Mouse (Mus musculus) erythroblast, embryonic 14.5 days (primary cell): ENCODE measurements at regions not wholly inside any gene's neighbourhood (a gene's known extent, or its start where the extent isn't known, plus 50 kb on each side); places are given as distances from the start of the nearest gene placed in this dataset.

Experiments
- GATA1 ChIP-seq: IDR thresholded peaks from 2 replicates; pipeline ENCODE4 v1.6.1; 2012; ENCODE audit warnings: low read length, inconsistent platforms, mixed read lengths
- TAL1 ChIP-seq: IDR thresholded peaks from 3 replicates; pipeline ENCODE4 v1.6.1; 2012; ENCODE audit warnings: low read length, inconsistent platforms, mixed read lengths

DNA sequence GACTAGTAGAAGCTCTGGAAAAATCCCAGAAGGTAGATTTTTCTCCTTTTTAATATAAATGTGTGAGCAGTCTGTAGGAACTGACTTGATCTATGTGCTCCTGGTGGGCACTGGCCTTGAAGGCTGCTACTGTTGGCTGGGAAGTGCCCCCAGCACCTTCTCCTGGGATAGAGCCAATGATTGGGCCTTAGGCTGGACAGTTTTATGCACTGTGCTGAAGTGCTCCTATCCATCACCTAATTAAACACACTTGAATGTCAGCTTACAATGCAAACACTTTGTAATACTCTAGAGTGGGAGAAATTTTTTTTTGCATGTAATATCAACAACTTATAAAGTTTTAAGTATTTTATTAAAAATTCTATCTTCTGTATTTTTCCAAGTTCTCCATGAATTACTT is 266.5 kb downstream of the Lyplal1 start:
- TF ChIP-seq TAL1: no peak
- no peak for TF ChIP-seq GATA1
